Mouse (Mus musculus): Measurements from ENCODE around the gene Ormdl3. TPM values are rescaled to one million over a fixed set of nuclear protein-coding genes. Genes with fewer than 3 reads are reported as not detected.

The Ormdl3 gene
- polyA plus RNA-seq (2012), result 38.2 and 44.7 TPM in 2 replicates

DNA sequence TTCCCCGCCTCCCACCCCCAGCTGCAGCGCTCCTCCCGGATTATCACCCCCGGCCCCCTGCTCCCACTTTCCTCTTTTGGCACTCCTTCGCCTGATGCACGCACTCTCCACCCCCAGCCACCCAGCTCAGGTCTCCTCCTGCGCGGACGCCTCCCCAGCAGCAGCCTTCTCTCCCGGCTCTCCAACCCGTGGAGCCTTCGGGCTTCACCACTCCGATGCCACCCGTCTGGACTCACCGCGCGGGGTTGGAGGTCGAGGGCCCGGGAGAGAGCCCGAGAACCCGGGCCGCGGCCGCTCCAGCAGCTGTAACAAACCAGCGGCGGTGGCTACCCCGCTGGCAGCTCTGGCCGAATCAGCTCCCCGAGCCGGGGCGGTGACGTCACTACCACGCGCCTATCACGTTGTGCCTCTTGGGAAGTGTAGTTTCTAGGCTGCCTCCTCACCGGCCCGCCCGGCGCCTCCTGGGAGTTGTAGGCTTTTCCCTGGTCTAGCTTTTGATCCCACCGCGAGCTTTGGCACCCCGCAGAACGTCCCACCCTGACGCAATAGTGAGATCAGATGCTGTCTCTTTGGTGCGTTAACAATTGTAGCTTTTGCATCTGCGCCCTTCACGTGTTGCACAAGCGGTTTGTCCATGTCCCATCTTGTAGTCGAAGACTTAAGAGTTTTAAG is at the start of gene Ormdl3:
Gene Ormdl3 (minus strand): TSS at position 477 of the 672 bp plus-strand sequence.
- TF ChIP-seq GATA1 (IDR thresholded peaks at IDR 0.05; ENCODE audit: low read length), result no peak

DNA sequence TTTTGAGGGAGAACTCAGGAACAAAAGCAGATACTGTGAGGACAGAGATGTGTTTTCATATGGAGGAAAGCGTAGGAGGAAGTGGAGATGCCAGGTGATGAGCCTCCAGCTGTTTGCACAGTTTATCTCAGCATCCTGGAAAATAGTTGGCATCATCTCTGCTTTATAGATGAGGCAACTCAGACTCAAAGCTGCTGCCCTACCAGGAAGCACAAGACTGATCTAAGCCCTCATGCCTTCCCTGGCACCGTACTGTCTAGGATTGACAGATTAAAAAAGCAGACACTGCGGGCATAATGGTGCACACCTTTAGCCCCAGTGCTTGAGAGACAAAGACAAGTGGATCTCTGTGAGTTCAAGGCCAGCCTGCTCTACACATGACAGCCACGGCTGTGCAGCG is 43.5 kb upstream of the Ormdl3 start:
- TF ChIP-seq GATA1 (IDR thresholded peaks at IDR 0.05; ENCODE audit: low read length), result no peak

DNA sequence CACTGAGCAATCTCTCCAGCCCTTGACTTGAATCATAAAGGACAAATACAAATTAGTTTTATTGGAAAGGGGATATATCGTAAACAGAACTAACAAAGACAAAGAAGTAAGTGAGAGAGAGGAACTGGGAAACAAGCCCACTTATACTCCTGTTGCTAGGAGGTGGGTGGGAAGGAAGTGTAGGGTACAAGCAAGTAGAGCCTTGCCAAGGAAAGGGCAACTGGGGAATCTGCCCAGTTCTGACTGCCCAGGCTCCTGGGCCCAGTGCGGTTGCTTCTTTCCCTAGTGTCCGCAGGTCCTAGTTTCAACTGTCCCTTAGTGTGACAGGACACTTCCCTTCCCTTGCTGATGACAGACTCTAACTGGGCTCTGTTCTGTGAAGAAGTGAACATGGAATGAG is 41.5 kb upstream of the Ormdl3 start:
- no peak for TF ChIP-seq GATA1 (IDR thresholded peaks at IDR 0.05; ENCODE audit: low read length)

DNA sequence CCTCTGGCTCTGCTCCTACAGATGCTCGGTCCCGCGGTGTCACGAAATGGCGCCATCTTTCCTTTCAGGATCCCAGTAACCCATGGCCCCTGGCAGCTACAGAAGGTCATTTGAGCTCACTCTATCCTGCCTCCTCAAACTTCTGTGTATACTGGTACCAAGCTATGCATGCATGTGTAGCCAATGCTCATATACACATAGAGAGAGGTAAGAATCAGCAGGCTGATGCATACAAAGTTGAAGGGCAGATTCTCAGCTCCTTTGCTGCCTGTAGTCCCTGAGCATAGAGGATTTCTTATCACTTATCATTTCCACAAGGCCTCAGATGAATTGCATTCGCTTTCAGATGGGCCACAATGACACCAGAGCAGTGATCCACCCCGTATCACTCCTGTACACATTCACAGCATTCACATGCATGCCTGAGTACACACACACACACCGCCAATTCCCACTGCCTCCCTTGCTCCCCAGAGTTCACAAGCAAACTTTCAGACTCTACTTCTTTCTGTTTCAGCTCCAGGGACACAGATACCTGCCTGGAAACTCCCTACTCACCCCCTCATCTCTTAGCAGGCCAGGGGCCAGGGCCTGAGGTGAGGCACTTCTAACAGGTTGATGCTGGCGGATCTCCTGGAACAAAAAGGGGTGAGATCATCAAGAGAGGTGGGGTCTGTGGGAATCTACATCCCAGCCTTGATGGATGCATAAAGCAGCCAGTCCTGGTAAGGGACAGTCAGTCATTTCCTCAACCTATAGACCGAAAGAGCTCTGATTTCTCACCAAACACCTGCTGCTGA is 38.6 kb upstream of the Ormdl3 start, which contains the start of the genes Gm12355 and Gsdma3:
Gene Gm12355 (minus strand): TSS at position 51 of the 800 bp plus-strand sequence.
Gene Gsdma3 (plus strand): TSS at position 750 of the 800 bp plus-strand sequence.
- TF ChIP-seq GATA1 (IDR thresholded peaks at IDR 0.05; ENCODE audit: low read length), result no peak

DNA sequence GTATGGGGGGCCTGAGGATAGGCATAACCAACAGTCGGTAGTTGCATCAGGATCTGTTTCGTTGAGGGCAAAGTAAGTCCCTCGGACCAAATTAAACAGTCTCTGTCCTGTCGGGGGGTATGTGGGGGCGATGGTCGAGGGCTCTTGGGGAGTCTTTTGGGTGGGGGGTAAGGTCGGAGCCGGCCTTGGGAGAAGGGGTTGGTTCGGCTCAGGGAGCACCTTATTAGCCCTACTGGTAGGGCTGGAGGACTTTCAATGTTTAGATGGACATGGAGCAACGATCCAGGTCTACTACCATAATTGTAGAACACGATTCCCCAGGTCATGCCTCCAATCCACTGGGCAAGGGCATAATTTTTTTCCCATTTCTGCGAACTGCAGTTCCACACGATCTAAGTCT is 33.6 kb upstream of the Ormdl3 start:
- TF ChIP-seq GATA1 (IDR thresholded peaks at IDR 0.05; ENCODE audit: low read length), result no peak

DNA sequence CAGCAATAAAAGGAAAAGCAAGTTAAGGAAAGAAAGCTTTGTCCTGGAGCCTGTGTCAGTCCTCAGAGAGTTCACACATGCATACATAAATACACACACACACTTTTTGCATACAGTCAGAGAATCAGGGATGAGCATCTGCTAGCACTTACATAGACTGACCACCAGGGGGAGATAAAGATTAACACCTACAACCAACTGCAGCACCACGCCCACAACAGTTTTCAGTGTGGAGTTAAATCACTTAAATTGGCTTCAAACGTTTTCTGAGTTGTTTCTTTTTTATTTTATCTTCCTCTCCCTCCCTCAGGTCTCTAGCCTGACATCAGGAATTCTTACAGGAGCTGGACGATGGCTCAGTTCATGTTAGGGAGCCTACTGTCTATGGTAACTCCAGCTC is 19.6 kb upstream of the Ormdl3 start:
- TF ChIP-seq GATA1 (IDR thresholded peaks at IDR 0.05; ENCODE audit: low read length), result no peak

DNA sequence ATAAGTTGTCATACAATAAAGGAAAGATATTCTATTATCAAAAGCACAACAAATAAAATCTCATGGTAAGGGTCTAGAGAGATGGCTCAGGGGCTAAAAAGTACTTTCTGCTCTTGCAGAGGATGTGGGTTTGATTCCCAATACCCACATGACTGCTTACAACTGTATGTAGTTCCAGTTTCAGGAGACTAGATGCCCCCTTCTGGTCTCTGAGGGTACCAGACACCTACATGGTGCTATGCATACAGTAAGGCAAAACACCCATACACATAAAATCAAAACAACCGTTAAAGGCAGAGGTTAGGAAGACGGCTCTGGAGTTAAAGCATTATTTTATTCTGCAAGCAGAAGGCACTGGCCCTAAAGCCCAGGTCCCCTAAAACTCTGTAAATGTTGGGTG is 16.8 kb upstream of the Ormdl3 start:
- TF ChIP-seq GATA1 (IDR thresholded peaks at IDR 0.05; ENCODE audit: low read length), result no peak

DNA sequence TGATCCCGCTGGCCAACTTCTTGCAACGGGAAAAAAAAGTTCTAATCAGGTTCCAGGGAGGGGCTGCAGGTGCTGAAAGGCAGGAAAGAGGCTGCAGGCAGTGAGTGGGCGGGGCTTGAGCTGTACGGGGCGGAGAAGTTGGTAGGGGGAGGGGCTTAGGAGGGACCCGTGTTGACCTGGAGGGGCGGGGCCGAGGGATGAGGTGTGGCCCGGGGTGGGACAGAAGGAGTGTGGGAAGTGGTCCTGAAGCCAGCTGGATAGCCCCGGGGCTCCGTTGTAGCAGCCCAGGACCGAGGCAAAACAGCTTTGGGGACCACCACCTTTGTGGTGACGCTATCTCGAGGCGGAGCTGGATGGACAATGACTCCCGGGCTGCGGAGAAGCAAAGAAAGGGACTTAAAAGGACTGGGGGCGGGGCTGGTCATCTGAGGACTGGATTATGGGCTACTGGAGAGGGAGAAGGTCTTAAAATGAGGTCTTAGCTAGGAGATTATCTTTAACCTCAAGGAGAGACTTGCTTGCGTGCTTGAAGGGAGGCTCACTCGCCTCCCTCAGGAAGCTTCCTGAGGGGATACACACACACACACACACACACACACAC is 15.0 kb upstream of the Ormdl3 start:
- TF ChIP-seq GATA1 (IDR thresholded peaks at IDR 0.05; ENCODE audit: low read length), result no peak

DNA sequence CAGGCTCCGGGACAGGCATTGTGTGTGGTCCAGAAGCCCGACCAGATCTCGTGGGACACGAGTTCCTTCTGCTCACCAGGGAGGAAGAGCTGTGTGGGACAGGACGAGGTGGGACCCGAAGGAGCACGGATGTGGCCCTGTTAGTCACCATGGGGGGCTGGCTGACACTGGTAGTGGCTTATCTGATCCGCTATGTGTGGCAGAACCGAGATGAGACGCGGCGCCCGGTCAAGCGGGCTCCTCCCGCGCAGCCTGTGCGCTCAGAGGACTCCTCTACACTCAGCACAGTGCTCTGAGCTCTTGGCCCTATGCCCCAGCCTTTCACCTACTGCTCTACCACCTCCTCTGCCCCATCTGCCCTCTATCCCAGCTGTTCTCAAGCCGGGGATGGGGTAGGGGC is 12.1 kb upstream of the Ormdl3 start:
- no peak for TF ChIP-seq GATA1 (IDR thresholded peaks at IDR 0.05; ENCODE audit: low read length)

DNA sequence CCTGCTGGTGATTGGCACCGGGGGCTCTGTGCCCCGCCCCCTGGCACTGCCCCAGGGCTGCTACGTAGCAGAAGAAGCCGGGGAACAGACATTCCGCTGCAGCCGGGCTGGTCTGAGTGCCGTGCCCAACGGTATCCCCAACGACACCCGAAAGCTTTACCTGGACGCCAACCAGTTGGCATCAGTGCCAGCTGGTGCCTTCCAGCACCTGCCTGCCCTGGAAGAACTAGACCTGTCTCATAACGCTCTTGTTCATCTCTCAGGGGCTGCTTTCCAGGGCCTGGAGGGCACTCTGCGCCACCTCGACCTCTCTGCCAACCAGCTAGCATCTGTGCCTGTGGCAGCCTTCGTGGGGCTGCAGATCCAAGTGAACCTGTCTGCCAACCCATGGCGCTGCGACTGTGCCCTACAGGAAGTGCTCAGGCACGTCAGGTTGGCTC is 11.7 kb upstream of the Ormdl3 start:
- TF ChIP-seq GATA1 (IDR thresholded peaks at IDR 0.05; ENCODE audit: low read length), result no peak

DNA sequence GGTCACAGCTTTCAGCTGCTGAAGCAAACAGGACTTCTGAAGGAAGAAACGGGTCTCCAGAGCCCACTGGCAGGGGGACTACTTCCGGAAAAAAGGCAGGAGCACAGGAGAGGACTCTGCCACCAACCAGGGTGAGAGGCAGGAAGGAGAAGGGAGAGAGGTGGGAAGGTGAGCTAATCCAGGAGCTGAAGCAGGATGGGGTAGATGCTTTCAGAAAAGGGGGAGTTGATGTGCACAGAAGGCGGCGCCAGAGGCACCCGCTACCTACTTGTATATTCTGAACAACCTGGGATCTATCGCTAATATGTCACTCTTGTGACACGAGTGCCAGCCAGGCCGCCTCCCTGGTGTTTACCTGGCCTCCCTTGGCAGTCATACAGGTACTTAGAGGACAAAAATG is 10.8 kb upstream of the Ormdl3 start, which contains the start of gene Lrrc3c:
Gene Lrrc3c (plus strand): TSS at position 301 of the 400 bp plus-strand sequence.
- no peak for TF ChIP-seq GATA1 (IDR thresholded peaks at IDR 0.05; ENCODE audit: low read length)

DNA sequence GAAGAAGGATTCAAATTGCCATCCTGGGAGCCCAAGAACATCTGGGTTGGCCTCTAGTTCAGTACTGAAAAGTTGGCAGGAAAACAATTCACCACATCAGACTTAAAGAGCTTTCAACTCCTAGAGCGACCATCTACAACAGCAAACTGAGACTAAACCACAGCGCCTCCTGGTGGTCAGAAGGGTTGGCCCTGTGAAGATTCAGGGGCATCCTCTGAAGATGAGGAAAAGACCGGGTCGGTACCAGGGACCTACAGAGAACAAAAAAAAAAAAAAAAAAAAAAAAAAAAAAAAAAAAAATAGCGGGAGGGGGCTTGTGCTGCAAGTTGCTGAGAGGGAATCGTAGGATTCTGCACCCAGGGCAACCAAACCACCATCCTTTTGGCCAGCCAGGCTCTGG is 10.2 kb upstream of the Ormdl3 start:
- no peak for TF ChIP-seq GATA1 (IDR thresholded peaks at IDR 0.05; ENCODE audit: low read length)

DNA sequence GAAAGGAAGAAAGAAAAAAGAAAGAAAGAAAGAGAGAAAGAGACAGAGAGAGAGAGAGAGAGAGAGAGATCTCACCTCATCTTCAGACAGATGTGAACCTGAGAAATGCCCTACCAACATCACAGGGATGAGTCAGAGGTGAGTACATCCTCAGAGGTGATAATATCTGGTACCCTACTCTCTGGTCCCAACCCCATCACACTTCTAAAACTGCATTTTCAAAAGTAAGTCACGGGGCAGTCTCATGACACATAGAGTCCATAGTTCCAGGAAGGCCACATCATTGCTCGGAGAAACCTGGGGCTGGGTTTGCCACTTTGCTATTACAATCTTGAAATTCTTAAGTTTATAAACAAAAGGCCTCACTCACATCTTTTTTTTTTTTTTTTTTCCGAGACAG is 8.8 kb upstream of the Ormdl3 start:
- TF ChIP-seq GATA1 (IDR thresholded peaks at IDR 0.05; ENCODE audit: low read length), result no peak

DNA sequence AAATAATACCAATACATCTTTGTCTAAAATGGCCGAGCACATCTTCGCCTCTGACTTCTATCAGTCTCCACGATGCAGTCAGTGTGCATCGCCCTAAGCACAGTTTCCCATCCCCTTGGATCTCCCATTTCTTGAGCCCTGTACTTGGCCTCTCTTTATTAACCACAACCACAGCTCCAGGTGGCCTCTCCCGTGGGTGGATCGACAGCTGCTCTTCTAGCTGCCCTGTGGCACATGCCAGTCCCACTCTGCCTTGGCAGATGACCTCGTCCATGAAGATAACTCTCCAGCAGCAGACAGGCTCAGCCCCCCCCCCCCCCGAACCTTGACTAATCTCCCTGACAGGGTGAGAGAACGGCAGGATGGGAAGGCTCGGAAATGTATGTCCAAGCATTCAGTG is 8.3 kb upstream of the Ormdl3 start:
- no peak for TF ChIP-seq GATA1 (IDR thresholded peaks at IDR 0.05; ENCODE audit: low read length)

DNA sequence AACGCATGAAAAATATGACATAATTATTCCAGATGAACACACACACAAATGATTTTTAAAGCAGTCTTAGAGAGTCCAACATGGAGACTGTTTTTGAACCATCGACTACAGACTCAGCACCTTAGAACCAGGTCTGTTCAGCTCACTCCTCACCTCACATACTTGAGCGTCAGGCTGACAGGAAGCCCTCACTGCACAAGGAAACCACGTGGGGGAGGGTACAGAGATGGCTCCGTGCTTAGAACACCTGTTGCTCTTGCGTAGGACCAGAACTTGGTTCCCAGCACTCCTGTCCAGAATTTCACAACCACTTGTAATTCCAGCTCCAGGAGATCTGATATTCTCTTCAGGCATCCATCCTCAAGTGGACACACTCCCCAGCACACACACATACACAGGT is 7.9 kb upstream of the Ormdl3 start:
- no peak for TF ChIP-seq GATA1 (IDR thresholded peaks at IDR 0.05; ENCODE audit: low read length)

Measured in G1E-ER4 (cell line).